Mouse (Mus musculus) megakaryocyte, embryonic 14.5 days (primary cell): ENCODE measurements around the gene Slc18a3.

ENCODE experiments used
- FLI1 ChIP-seq: IDR thresholded peaks from 2 replicates; pipeline ENCODE4 v1.6.1; 2012; ENCODE audit warnings: low read length, inconsistent platforms, mixed read lengths
- GATA1 ChIP-seq: IDR thresholded peaks from 3 replicates; pipeline ENCODE4 v1.6.1; 2012; ENCODE audit warnings: mixed read lengths, low read length, inconsistent platforms, borderline replicate concordance

GRCm38 (mm10) chr14:32446989-32447388 is 17.7 kb downstream of the Slc18a3 start:
- TF ChIP-seq FLI1, result no peak
- no peak for TF ChIP-seq GATA1
